Mouse (Mus musculus) effector memory CD4-positive, alpha-beta T cell, adult 5 months (primary cell): ENCODE data around the gene Rprm. TPM values are rescaled to one million over a fixed set of nuclear protein-coding genes. Genes with fewer than 3 reads are reported as not detected.

Experiments
- polyA plus RNA-seq: library from polyadenylated mRNA; unstranded; fragments of 100-300 nt; shearing (Covaris generic); gene quantifications from one replicate; pipeline ENCODE4 v1.2.1, GENCODE M21; 2017

Rprm gene
- not detected for polyA plus RNA-seq

GRCm38 (mm10) chr2:54085430-54086087 is at the start of gene Rprm:
Gene Rprm (minus strand): TSS chr2:54085552.

